Mouse (Mus musculus) forebrain, embryonic 15.5 days (tissue): ENCODE results near the gene Cmip. TPM values are rescaled to one million over a fixed set of nuclear protein-coding genes. Genes with fewer than 3 reads are reported as not detected.

Source experiments
- ATAC-seq: fragments of 200-750 bp; cut with Nextera tagmentation; replicated peaks from 2 replicates; pipeline ENCODE4 v1.8.0; 2017; ENCODE audit warnings: mild to moderate bottlenecking, moderate TSS enrichment, moderate library complexity
- H3K27ac ChIP-seq: fragments of 300-500 bp; sonication (generic); replicated peaks from 2 replicates; pipeline ENCODE4 v1.5.1; 2015; ENCODE audit warnings: mild to moderate bottlenecking, inconsistent platforms
- H3K27me3 ChIP-seq: fragments of 300-500 bp; sonication (generic); 2 replicates; pipeline ENCODE4 v1.6.1; 2015; ENCODE audit warnings: inconsistent platforms
- H3K36me3 ChIP-seq: fragments of 300-500 bp; sonication (generic); 2 replicates; pipeline ENCODE4 v1.6.1; 2015; ENCODE audit warnings: mild to moderate bottlenecking, inconsistent platforms
- H3K4me1 ChIP-seq: fragments of 300-500 bp; sonication (generic); 2 replicates; pipeline ENCODE4 v1.6.1; 2015; ENCODE audit warnings: inconsistent platforms
- H3K4me2 ChIP-seq: fragments of 300-500 bp; sonication (generic); replicated peaks from 2 replicates; pipeline ENCODE4 v1.6.1; 2015; ENCODE audit warnings: mild to moderate bottlenecking, inconsistent platforms
- H3K4me3 ChIP-seq: fragments of 300-500 bp; sonication (generic); 2 replicates; pipeline ENCODE4 v1.5.1; 2015; ENCODE audit warnings: mild to moderate bottlenecking, inconsistent platforms
- H3K9ac ChIP-seq: fragments of 300-500 bp; sonication (generic); replicated peaks from 2 replicates; pipeline ENCODE4 v1.6.1; 2015; ENCODE audit warnings: mild to moderate bottlenecking, inconsistent platforms
- H3K9me3 ChIP-seq: fragments of 300-500 bp; sonication (generic); 2 replicates; pipeline ENCODE4 v1.6.1; 2016; ENCODE audit warnings: inconsistent platforms
- WGBS: fragments of 180-500 bp; shearing (Covaris S2); methylation state at CpG from one replicate; pipeline ENCODE4 v1.1.7; 2015; ENCODE audit warnings: mixed read lengths; 5-methylcytosine and 5-hydroxymethylcytosine counted together
- polyA plus RNA-seq: library from polyadenylated mRNA; unstranded; fragments of >200 nt; fragmentation: Nextera tagmentation; extraction: Ambion mirVana; gene quantifications from 2 replicates; pipeline ENCODE4 v1.2.1, GENCODE M21; 2015

Gene Cmip
- polyA plus RNA-seq, 1 experiment from 2014 or later = 83.8 TPM

GRCm38 (mm10) chr8:117303666-117304065 lies 46.8 kb downstream of the Cmip start:
- ATAC-seq = no peak
- H3K4me3 ChIP-seq = no peak overlapping the region
- no peak overlapping the region for H3K27ac ChIP-seq
- 70% methylated on average over 9 of the region's 9 CpGs for WGBS
- no peak overlapping the region for H3K4me2 ChIP-seq
- no peak overlapping the region for H3K9ac ChIP-seq
- no peaks in the 10 kb centered on the region for H3K9me3 ChIP-seq
- peaks cover 34% of the 10 kb centered on the region for H3K4me1 ChIP-seq
- H3K27me3 ChIP-seq = no peaks in the 10 kb centered on the region
- no peaks in the 10 kb centered on the region for H3K36me3 ChIP-seq

GRCm38 (mm10) chr8:117305405-117305804 lies 48.5 kb downstream of the Cmip start:
- Histone ChIP-seq H3K27ac (no peak overlapping the region), H3K9ac (no peak overlapping the region), H3K9me3 (no peaks in the 10 kb centered on the region), H3K27me3 (no peaks in the 10 kb centered on the region), H3K4me3 (no peak overlapping the region), H3K4me1 (peaks cover 22% of the 10 kb centered on the region), H3K36me3 (no peaks in the 10 kb centered on the region), H3K4me2 (no peak overlapping the region)
- WGBS = 46% methylated on average over 5 of the region's 5 CpGs
- no peak for ATAC-seq

- Histone ChIP-seq H3K27me3 (no peaks in the 10 kb centered on the region), H3K27ac (no peak overlapping the region), H3K36me3 (no peaks in the 10 kb centered on the region), H3K9ac (no peak overlapping the region), H3K4me2 (no peak overlapping the region), H3K9me3 (no peaks in the 10 kb centered on the region), H3K4me3 (no peak overlapping the region), H3K4me1 (peaks cover 26% of the 10 kb centered on the region)
- ATAC-seq = no peak
- 86% methylated on average over 7 of the region's 7 CpGs for WGBS
These were observed 49.9 kb downstream of the Cmip start for GRCm38 (mm10) chr8:117306756-117307155.

- Histone ChIP-seq H3K9ac (no peak overlapping the region), H3K9me3 (no peaks in the 10 kb centered on the region), H3K4me2 (no peak overlapping the region), H3K27ac (no peak overlapping the region), H3K4me3 (no peak overlapping the region), H3K4me1 (peaks cover 26% of the 10 kb centered on the region), H3K36me3 (no peaks in the 10 kb centered on the region), H3K27me3 (no peaks in the 10 kb centered on the region)
- 84% methylated on average over 8 of the region's 8 CpGs for WGBS
- ATAC-seq = no peak
These were observed 50.4 kb downstream of the Cmip start for GRCm38 (mm10) chr8:117307221-117307620.

GRCm38 (mm10) chr8:117308303-117309095 lies 51.6 kb downstream of the Cmip start:
- Histone ChIP-seq H3K9me3 (no peaks in the 10 kb centered on the region), H3K27ac (no peak overlapping the region), H3K4me1 (peaks cover 26% of the 10 kb centered on the region), H3K4me3 (no peak overlapping the region), H3K27me3 (no peaks in the 10 kb centered on the region), H3K4me2 (no peak overlapping the region), H3K36me3 (no peaks in the 10 kb centered on the region), H3K9ac (no peak overlapping the region)
- 83% methylated on average over 13 of the region's 13 CpGs for WGBS
- no peak for ATAC-seq

- Histone ChIP-seq H3K4me1 (peaks cover 29% of the 10 kb centered on the region), H3K4me2 (no peak overlapping the region), H3K27me3 (no peaks in the 10 kb centered on the region), H3K9ac (no peak overlapping the region), H3K27ac (no peak overlapping the region), H3K4me3 (no peak overlapping the region), H3K36me3 (no peaks in the 10 kb centered on the region), H3K9me3 (no peaks in the 10 kb centered on the region)
- no peak for ATAC-seq
- 93% methylated on average over 12 of the region's 12 CpGs for WGBS
These were observed 52.9 kb downstream of the Cmip start for GRCm38 (mm10) chr8:117309653-117310274.

- ATAC-seq = no peak
These were observed 54.2 kb downstream of the Cmip start for GRCm38 (mm10) chr8:117310961-117311561.

GRCm38 (mm10) chr8:117314308-117314953 lies 57.6 kb downstream of the Cmip start:
- ATAC-seq = no peak
- Histone ChIP-seq H3K9me3 (no peaks in the 10 kb centered on the region), H3K27me3 (no peaks in the 10 kb centered on the region), H3K4me2 (no peak overlapping the region), H3K4me1 (peaks cover 33% of the 10 kb centered on the region), H3K36me3 (no peaks in the 10 kb centered on the region), H3K4me3 (no peak overlapping the region), H3K9ac (no peak overlapping the region), H3K27ac (peak overlapping the region; percentile 23; the same call in 1 of the 2 replicates)
- 27% methylated on average over 8 of the region's 8 CpGs for WGBS

More at GRCm38 (mm10) chr8:117310961-117311561, 54.2 kb downstream of the Cmip start:
- WGBS = 76% methylated on average over 8 of the region's 8 CpGs
- Histone ChIP-seq H3K27me3 (no peaks in the 10 kb centered on the region), H3K36me3 (no peaks in the 10 kb centered on the region), H3K27ac (no peak overlapping the region), H3K9ac (no peak overlapping the region), H3K9me3 (no peaks in the 10 kb centered on the region), H3K4me1 (peaks cover 33% of the 10 kb centered on the region), H3K4me2 (no peak overlapping the region), H3K4me3 (no peak overlapping the region)

GRCm38 (mm10) chr8:117315727-117316126 lies 58.9 kb downstream of the Cmip start:
- no peak overlapping the region for H3K27ac ChIP-seq
- H3K27me3 ChIP-seq = no peaks in the 10 kb centered on the region
- peaks cover 41% of the 10 kb centered on the region for H3K4me1 ChIP-seq
- no peak overlapping the region for H3K4me3 ChIP-seq
- H3K9me3 ChIP-seq = no peaks in the 10 kb centered on the region
- no peak overlapping the region for H3K4me2 ChIP-seq
- H3K36me3 ChIP-seq = no peaks in the 10 kb centered on the region
- WGBS = 94% methylated on average over 16 of the region's 16 CpGs
- ATAC-seq = no peak
- no peak overlapping the region for H3K9ac ChIP-seq

- H3K4me2 ChIP-seq = no peak overlapping the region
- H3K4me3 ChIP-seq = no peak overlapping the region
- no peaks in the 10 kb centered on the region for H3K9me3 ChIP-seq
- H3K27me3 ChIP-seq = no peaks in the 10 kb centered on the region
- no peak for ATAC-seq
- no peak overlapping the region for H3K27ac ChIP-seq
- WGBS = 93% methylated on average over 8 of the region's 8 CpGs
- peaks cover 51% of the 10 kb centered on the region for H3K4me1 ChIP-seq
- no peaks in the 10 kb centered on the region for H3K36me3 ChIP-seq
- H3K9ac ChIP-seq = no peak overlapping the region
These were observed 60.6 kb downstream of the Cmip start for GRCm38 (mm10) chr8:117317478-117317877.

- no peak overlapping the region for H3K4me2 ChIP-seq
- H3K36me3 ChIP-seq = no peaks in the 10 kb centered on the region
- H3K27ac ChIP-seq = no peak overlapping the region
- no peak overlapping the region for H3K9ac ChIP-seq
- peaks cover 51% of the 10 kb centered on the region for H3K4me1 ChIP-seq
- no peak for ATAC-seq
- no peak overlapping the region for H3K4me3 ChIP-seq
- 83% methylated on average over 26 of the region's 26 CpGs for WGBS
- H3K27me3 ChIP-seq = no peaks in the 10 kb centered on the region
- H3K9me3 ChIP-seq = no peaks in the 10 kb centered on the region
These were observed 62.3 kb downstream of the Cmip start for GRCm38 (mm10) chr8:117318911-117319826.
